Mouse (Mus musculus): ENCODE measurements around the gene Slc12a5. TPM values are rescaled to one million over a fixed set of nuclear protein-coding genes. Genes with fewer than 3 reads are reported as not detected.
A peak's percentile ranks its signal among the peaks of the same experiment; 100 is the strongest.

Slc12a5 gene
- total and polyA plus RNA-seq, 3 experiments: 0.50 to 1.3 TPM; not detected in 1

- no peak overlapping the region for H3K27ac ChIP-seq (ENCODE audit: control insufficient read depth, low read depth, low read length)
- H3K36me3 ChIP-seq (ENCODE audit: control insufficient read depth in 1 of 2, insufficient read depth in 2 of 2, low read length in 2 of 2): no peaks in the 10 kb centered on the region
- H3K79me2 ChIP-seq (ENCODE audit: control insufficient read depth, insufficient read depth, low read length, poor library complexity): no peaks in the 10 kb centered on the region
- no peaks in the 10 kb centered on the region for H3K9me3 ChIP-seq (replicated peaks; ENCODE audit: insufficient read depth, low read length)
- H3K27me3 ChIP-seq (ENCODE audit: control insufficient read depth in 1 of 2, insufficient read depth in 2 of 2, low read length in 2 of 2): no peaks in the 10 kb centered on the region
- no peak overlapping the region for H3K9ac ChIP-seq (ENCODE audit: control insufficient read depth, low read depth, low read length, poor library complexity, severe bottlenecking)
- peak; percentile 51 for DNase-seq (ENCODE audit: low read depth, low spot score)
- no peak overlapping the region for H3K4me3 ChIP-seq (ENCODE audit: control insufficient read depth in 1 of 2, insufficient read depth in 1 of 2, low read depth in 2 of 2, low read length in 2 of 2)
- no peak for TF ChIP-seq RAD21 (IDR thresholded peaks at IDR 0.05; ENCODE audit: low read depth, low read length)
- TF ChIP-seq ETS1 (IDR thresholded peaks at IDR 0.05; ENCODE audit: low read depth, low read length): no peak
- no peak for TF ChIP-seq GABPA (IDR thresholded peaks at IDR 0.05; ENCODE audit: low read depth, low read length)
- TF ChIP-seq CHD1 (IDR thresholded peaks at IDR 0.05; ENCODE audit: low read depth, low read length): no peak
- 0 out of 4 replicates have a peak, but pooled peaks cover 0 to 11% of the 10 kb centered on the region in 2 experiments for H3K4me1 ChIP-seq (ENCODE audit: control insufficient read depth in 1 of 2, insufficient read depth in 2 of 2, low read length in 2 of 2)
These were observed 31.2 kb downstream of the Slc12a5 start for GRCm38 (mm10) chr2:164991808-164992207.

- DNase-seq (ENCODE audit: low read depth, low spot score): no peak
- Histone ChIP-seq H3K36me3 (ENCODE audit: control insufficient read depth in 1 of 2, insufficient read depth in 2 of 2, low read length in 2 of 2) (no peaks in the 10 kb centered on the region), H3K27me3 (ENCODE audit: control insufficient read depth in 1 of 2, insufficient read depth in 2 of 2, low read length in 2 of 2) (no peaks in the 10 kb centered on the region), H3K9me3 (replicated peaks; ENCODE audit: insufficient read depth, low read length) (no peaks in the 10 kb centered on the region), H3K9ac (ENCODE audit: control insufficient read depth, low read depth, low read length, poor library complexity, severe bottlenecking) (no peak overlapping the region), H3K27ac (ENCODE audit: control insufficient read depth, low read depth, low read length) (no peak overlapping the region), H3K79me2 (ENCODE audit: control insufficient read depth, insufficient read depth, low read length, poor library complexity) (no peaks in the 10 kb centered on the region), H3K4me1 (ENCODE audit: control insufficient read depth in 1 of 2, insufficient read depth in 2 of 2, low read length in 2 of 2) (0 out of 4 replicates have a peak, but pooled peaks cover 0 to 11% of the 10 kb centered on the region in 2 experiments), H3K4me3 (ENCODE audit: control insufficient read depth in 1 of 2, insufficient read depth in 1 of 2, low read depth in 2 of 2, low read length in 2 of 2) (no peak overlapping the region)
- TF ChIP-seq MXI1 (IDR thresholded peaks at IDR 0.05; ENCODE audit: low read depth, low read length) (no peak), CHD2 (IDR thresholded peaks at IDR 0.05; ENCODE audit: low read length) (no peak), BHLHE40 (IDR thresholded peaks at IDR 0.05; ENCODE audit: borderline replicate concordance, low read depth, low read length) (no peak)
These were observed 33.6 kb downstream of the Slc12a5 start for GRCm38 (mm10) chr2:164994156-164994555.

- Histone ChIP-seq H3K79me2 (ENCODE audit: control insufficient read depth, insufficient read depth, low read length, poor library complexity) (no peaks in the 10 kb centered on the region), H3K4me1 (ENCODE audit: control insufficient read depth in 1 of 2, insufficient read depth in 2 of 2, low read length in 2 of 2) (0 out of 4 replicates have a peak, but pooled peaks cover 0 to 11% of the 10 kb centered on the region in 2 experiments), H3K9ac (ENCODE audit: control insufficient read depth, low read depth, low read length, poor library complexity, severe bottlenecking) (no peak overlapping the region), H3K27ac (ENCODE audit: control insufficient read depth, low read depth, low read length) (no peak overlapping the region), H3K27me3 (ENCODE audit: control insufficient read depth in 1 of 2, insufficient read depth in 2 of 2, low read length in 2 of 2) (no peaks in the 10 kb centered on the region), H3K9me3 (replicated peaks; ENCODE audit: insufficient read depth, low read length) (no peaks in the 10 kb centered on the region), H3K4me3 (ENCODE audit: control insufficient read depth in 1 of 2, insufficient read depth in 1 of 2, low read depth in 2 of 2, low read length in 2 of 2) (no peak overlapping the region), H3K36me3 (ENCODE audit: control insufficient read depth in 1 of 2, insufficient read depth in 2 of 2, low read length in 2 of 2) (no peaks in the 10 kb centered on the region)
- TF ChIP-seq MAFK (IDR thresholded peaks at IDR 0.05; ENCODE audit: borderline replicate concordance, low read depth, low read length) (no peak), CTCF (IDR thresholded peaks at IDR 0.05 in 2 of 3, conservative IDR thresholded peaks at IDR 0.05 in 1 of 3; ENCODE audit: control insufficient read depth in 1 of 3, insufficient read depth in 1 of 3, low read depth in 2 of 3, low read length in 3 of 3, poor library complexity in 1 of 3, severe bottlenecking in 1 of 3) (no peak), ZC3H11A (IDR thresholded peaks at IDR 0.05; ENCODE audit: low read depth, low read length) (no peak), TBP (IDR thresholded peaks at IDR 0.05; ENCODE audit: low read depth, low read length) (no peak), CHD2 (IDR thresholded peaks at IDR 0.05; ENCODE audit: low read length) (no peak), MYC (IDR thresholded peaks at IDR 0.05; ENCODE audit: low read depth, low read length) (no peak), SIN3A (IDR thresholded peaks at IDR 0.05; ENCODE audit: low read length) (no peak), POLR2A (IDR thresholded peaks at IDR 0.05; ENCODE audit: control insufficient read depth in 1 of 2, insufficient read depth in 1 of 2, low read depth in 1 of 2, low read length in 2 of 2, poor library complexity in 1 of 2) (no peak), BHLHE40 (IDR thresholded peaks at IDR 0.05; ENCODE audit: borderline replicate concordance, low read depth, low read length) (no peak), MEF2A (IDR thresholded peaks at IDR 0.05; ENCODE audit: extremely low read depth, insufficient replicate concordance, low read depth, low read length, poor library complexity, severe bottlenecking) (no peak), RAD21 (IDR thresholded peaks at IDR 0.05; ENCODE audit: low read depth, low read length) (no peak), POLR2AphosphoS2 (IDR thresholded peaks at IDR 0.05; ENCODE audit: low read length) (no peak), ZNF384 (IDR thresholded peaks at IDR 0.05; ENCODE audit: low read depth, low read length) (no peak), EP300 (IDR thresholded peaks at IDR 0.05; ENCODE audit: low read depth in 1 of 2, low read length in 2 of 2) (no peak), GABPA (IDR thresholded peaks at IDR 0.05; ENCODE audit: low read depth, low read length) (no peak), TCF12 (IDR thresholded peaks at IDR 0.05; ENCODE audit: low read depth, low read length) (no peak), ETS1 (IDR thresholded peaks at IDR 0.05; ENCODE audit: low read depth, low read length) (no peak), MAX (IDR thresholded peaks at IDR 0.05; ENCODE audit: low read length) (no peak), NELFE (IDR thresholded peaks at IDR 0.05; ENCODE audit: low read depth, low read length) (no peak), GATA1 (IDR thresholded peaks at IDR 0.05; ENCODE audit: low read depth, low read length) (no peak)
- no peak for DNase-seq (ENCODE audit: low read depth, low spot score)
These were observed 34.2 kb downstream of the Slc12a5 start for GRCm38 (mm10) chr2:164994659-164995428.

All from MEL (cell line).